Mouse (Mus musculus): Measurements from ENCODE around the gene Pola2. TPM values are rescaled to one million over a fixed set of nuclear protein-coding genes. Genes with fewer than 3 reads are reported as not detected.

Pola2 gene
- polyA plus RNA-seq, 1 experiment: 115 TPM

DNA sequence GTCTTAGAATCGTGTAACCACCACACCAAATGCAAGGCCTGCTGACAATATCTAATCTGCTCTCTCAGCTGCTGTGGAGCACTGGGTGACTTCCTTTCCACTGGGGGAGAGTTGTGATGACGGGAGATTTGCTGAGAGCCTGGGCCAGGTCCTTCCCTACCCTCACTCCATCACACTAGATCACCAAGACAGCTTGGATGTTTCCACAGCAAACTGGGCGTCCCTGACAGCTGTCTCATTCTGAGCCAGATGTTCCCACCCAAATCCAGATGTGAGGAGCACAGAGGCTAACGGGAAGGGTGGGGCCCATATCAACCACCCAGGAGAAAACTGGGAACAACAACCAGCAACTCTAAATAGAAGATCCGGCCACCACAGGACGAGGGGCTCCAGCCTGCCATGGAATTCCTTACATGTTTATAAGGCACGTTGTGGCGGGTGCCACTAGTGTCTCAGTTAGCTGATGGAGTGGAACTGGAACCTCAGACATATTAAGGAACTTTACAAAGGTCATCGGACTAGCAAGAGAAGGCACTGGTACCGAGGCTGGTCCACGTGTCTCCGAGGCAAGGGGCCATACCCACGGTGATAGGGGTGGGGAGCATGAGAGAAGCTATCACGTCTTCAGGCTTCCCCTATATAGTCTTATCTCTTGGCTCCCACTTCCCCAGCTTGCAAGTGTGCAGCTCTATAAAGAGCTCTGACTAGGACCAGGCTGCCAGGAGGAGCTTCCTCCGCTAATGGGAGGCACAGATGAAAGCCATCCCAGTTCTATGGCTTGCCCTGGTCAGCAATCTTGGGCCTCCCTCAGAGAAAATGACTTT is 41.7 kb downstream of the Pola2 start:
- WGBS: 81% methylated on average over 15 of the region's 15 CpGs
- Histone ChIP-seq H3K27me3 (ENCODE audit: control insufficient read depth, insufficient read depth, low read length) (no peaks in the 10 kb centered on the region), H3K36me3 (ENCODE audit: control insufficient read depth, insufficient read depth, low read length) (no peaks in the 10 kb centered on the region), H3K27ac (ENCODE audit: control insufficient read depth, insufficient read depth, low read length) (no peak overlapping the region), H3K4me3 (ENCODE audit: control insufficient read depth, insufficient read depth, low read length) (no peak overlapping the region), H3K4me1 (replicated peaks; ENCODE audit: control insufficient read depth, insufficient read depth, low read length) (peaks cover 18% of the 10 kb centered on the region)
- TF ChIP-seq CTCF (IDR thresholded peaks at IDR 0.05; ENCODE audit: borderline replicate concordance, control insufficient read depth, extremely low read depth, insufficient read depth, low read length, poor library complexity) (no peak), POLR2A (IDR thresholded peaks at IDR 0.05; ENCODE audit: control insufficient read depth, extremely low read depth, insufficient read depth, low read length, poor library complexity) (no peak)
- DNase-seq: no peak

DNA sequence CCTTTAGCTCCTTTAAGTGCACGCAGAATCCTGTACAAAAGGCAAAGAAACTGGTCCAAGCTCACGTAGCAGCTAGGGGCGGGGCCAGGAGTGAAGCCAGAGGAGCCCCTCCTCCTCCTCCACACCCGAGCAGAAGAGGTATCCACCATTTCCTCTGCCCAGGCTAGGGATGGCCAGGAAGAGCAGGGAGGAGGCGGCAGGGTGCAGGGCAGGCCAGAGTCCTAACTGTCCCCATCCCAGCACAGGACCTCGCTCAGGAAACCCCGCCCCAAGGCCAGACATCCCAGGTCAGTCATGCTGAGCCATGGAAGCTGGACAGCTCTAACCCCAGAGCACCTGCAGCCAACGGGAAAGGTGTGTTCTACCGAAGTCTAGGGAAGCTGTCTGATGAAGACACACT is 42.3 kb downstream of the Pola2 start:
- no peak for DNase-seq
- Histone ChIP-seq H3K27me3 (ENCODE audit: control insufficient read depth, insufficient read depth, low read length) (no peaks in the 10 kb centered on the region), H3K27ac (ENCODE audit: control insufficient read depth, insufficient read depth, low read length) (no peak overlapping the region), H3K4me3 (ENCODE audit: control insufficient read depth, insufficient read depth, low read length) (no peak overlapping the region), H3K36me3 (ENCODE audit: control insufficient read depth, insufficient read depth, low read length) (no peaks in the 10 kb centered on the region), H3K4me1 (replicated peaks; ENCODE audit: control insufficient read depth, insufficient read depth, low read length) (peaks cover 14% of the 10 kb centered on the region)
- TF ChIP-seq POLR2A (IDR thresholded peaks at IDR 0.05; ENCODE audit: control insufficient read depth, extremely low read depth, insufficient read depth, low read length, poor library complexity) (no peak), CTCF (IDR thresholded peaks at IDR 0.05; ENCODE audit: borderline replicate concordance, control insufficient read depth, extremely low read depth, insufficient read depth, low read length, poor library complexity) (no peak)
- WGBS: 60% methylated on average over 9 of the region's 9 CpGs

DNA sequence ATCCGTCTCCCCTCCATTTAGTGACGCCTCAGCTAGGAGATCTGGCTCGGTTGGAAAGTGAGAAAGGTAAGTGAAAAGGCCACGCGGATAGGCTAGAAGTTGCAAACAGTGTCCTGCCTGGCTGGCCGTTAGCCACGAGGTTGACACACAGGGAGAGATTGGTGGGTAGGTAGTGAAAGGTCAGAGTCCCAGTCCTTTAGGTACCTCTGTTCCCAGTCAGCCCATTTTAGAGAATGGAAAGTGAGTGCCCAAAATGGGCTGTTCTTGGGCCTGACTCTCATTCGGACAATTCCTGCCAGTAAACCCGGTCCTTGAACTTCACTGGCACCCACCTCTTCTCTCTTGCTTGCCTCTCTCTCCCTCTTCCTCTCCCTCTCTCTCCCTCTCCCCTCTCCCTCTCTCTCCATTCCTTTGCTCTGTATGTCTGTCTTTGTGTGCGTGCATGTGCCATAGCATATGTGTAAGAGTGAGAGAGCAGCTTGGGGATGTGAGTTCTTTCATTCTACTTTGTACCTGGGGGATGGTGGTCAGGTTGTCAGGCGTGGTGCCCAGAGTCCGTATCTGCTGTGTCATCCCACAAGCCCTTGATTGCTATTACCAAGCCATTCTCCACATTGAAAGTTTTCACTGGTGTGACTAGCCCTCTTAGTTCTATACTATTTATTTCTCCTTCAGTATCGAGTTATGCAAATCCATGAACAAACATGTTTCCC is 50.8 kb downstream of the Pola2 start, which contains the start of gene Dpf2:
Gene Dpf2, minus strand, starts transcription at position 4 of the 713 bp plus-strand sequence.
- no peaks in the 10 kb centered on the region for H3K36me3 ChIP-seq (ENCODE audit: control insufficient read depth, insufficient read depth, low read length)
- H3K27ac ChIP-seq (ENCODE audit: control insufficient read depth, insufficient read depth, low read length): no peak within 1 kb of the TSS
- no peaks in the 10 kb centered on the region for H3K27me3 ChIP-seq (ENCODE audit: control insufficient read depth, insufficient read depth, low read length)
- peak within 1 kb of the TSS; percentile 72 for H3K4me3 ChIP-seq (ENCODE audit: control insufficient read depth, insufficient read depth, low read length)
- H3K4me1 ChIP-seq (replicated peaks; ENCODE audit: control insufficient read depth, insufficient read depth, low read length): peaks cover 19% of the 10 kb centered on the region
- TF ChIP-seq CTCF (IDR thresholded peaks at IDR 0.05; ENCODE audit: borderline replicate concordance, control insufficient read depth, extremely low read depth, insufficient read depth, low read length, poor library complexity) (no peak), POLR2A (IDR thresholded peaks at IDR 0.05; ENCODE audit: control insufficient read depth, extremely low read depth, insufficient read depth, low read length, poor library complexity) (no peak)
- no peak for DNase-seq
- WGBS: 8% methylated on average over 13 of the region's 13 CpGs

DNA sequence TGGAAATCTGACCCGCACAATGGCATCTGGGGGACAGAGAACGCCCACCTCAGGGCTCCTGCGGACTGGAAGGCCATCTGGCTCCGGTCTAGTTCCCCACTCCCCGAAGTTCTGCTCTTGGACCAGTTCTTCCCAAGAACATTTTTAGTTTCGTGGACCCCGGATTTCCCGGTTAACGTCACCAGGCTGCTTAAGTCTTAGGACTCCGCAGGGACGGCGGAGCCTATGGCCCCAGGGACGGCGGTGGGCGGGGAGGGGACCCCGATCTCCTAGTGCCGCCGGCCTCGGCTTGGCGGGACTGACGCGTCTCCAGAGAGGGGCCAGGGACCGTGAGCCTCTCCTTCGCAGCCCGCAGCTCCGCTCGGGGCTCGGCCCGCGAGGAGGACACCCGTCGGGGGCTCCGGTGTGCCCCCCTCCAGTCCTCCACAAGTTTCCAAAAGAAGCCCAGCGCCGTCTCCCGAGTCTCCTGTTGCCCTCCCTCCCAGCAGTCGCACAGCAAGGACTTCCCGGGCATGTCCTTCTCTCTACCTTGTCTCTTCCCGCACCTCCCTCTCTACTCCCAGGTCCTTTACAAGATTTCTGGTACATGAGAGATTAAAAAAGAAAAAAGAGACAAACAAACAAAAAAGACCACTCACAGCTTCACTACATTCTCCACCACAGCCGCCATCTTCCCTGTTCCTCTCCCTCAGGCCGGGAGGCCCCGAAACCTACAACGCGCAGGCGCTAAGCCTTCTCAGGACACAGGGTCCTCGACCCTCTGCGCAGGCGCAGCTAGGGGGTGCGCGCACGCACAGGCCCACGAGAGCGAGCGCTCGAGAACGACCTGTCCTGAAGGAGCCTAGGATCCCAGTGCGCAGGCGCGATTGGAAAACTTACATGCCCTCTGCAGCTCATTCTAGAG is 51.6 kb downstream of the Pola2 start:
- WGBS: under 1% methylated on average over 59 of the region's 59 CpGs
- Histone ChIP-seq H3K4me3 (ENCODE audit: control insufficient read depth, insufficient read depth, low read length) (peak overlapping the region; percentile 72), H3K36me3 (ENCODE audit: control insufficient read depth, insufficient read depth, low read length) (no peaks in the 10 kb centered on the region), H3K27ac (ENCODE audit: control insufficient read depth, insufficient read depth, low read length) (no peak overlapping the region), H3K4me1 (replicated peaks; ENCODE audit: control insufficient read depth, insufficient read depth, low read length) (peaks cover 19% of the 10 kb centered on the region), H3K27me3 (ENCODE audit: control insufficient read depth, insufficient read depth, low read length) (no peaks in the 10 kb centered on the region)
- peak; percentile 99 for DNase-seq
- TF ChIP-seq POLR2A (IDR thresholded peaks at IDR 0.05; ENCODE audit: control insufficient read depth, extremely low read depth, insufficient read depth, low read length, poor library complexity) (peak; percentile 88), CTCF (IDR thresholded peaks at IDR 0.05; ENCODE audit: borderline replicate concordance, control insufficient read depth, extremely low read depth, insufficient read depth, low read length, poor library complexity) (0 out of 2 replicates have a peak, but pooled peaks have one; percentile 42)

DNA sequence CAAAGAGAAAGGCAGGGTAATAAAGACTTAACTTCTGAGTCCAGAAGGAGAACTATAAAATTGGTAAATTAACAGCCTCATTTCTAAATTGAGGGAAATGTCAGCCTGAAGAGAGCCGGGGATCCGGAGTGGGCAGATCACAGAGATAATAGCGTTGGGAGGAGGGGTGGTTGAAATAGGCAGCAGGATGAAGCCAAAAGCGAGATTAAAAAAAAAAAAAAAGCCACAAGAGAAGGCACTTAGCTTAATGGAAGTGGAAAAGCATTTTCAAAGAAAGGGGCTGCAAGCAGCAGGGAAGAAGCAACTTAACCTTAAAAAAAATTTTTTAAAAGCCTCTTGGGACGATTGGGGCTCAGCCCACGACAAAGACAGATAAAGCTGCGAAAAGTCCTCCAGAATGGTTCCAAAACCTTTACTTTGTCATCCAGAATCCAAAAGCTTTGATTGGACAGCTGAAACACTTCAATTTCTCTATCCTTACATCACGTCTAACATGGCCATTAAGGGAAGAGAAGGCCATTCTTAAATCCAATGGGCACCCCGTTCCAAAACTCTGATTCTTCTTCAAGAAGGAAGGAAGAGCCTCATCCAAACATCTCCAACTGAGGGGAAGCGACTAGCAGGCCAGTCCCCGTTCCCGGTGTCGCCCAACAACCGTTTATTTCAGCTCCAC is 52.4 kb downstream of the Pola2 start:
- TF ChIP-seq POLR2A (IDR thresholded peaks at IDR 0.05; ENCODE audit: control insufficient read depth, extremely low read depth, insufficient read depth, low read length, poor library complexity) (no peak), CTCF (IDR thresholded peaks at IDR 0.05; ENCODE audit: borderline replicate concordance, control insufficient read depth, extremely low read depth, insufficient read depth, low read length, poor library complexity) (no peak)
- peak overlapping the region; percentile 72 for H3K4me3 ChIP-seq (ENCODE audit: control insufficient read depth, insufficient read depth, low read length)
- no peaks in the 10 kb centered on the region for H3K27me3 ChIP-seq (ENCODE audit: control insufficient read depth, insufficient read depth, low read length)
- WGBS: 1% methylated on average over 14 of the region's 14 CpGs
- peaks cover 19% of the 10 kb centered on the region for H3K4me1 ChIP-seq (replicated peaks; ENCODE audit: control insufficient read depth, insufficient read depth, low read length)
- peaks cover 5% of the 10 kb centered on the region for H3K36me3 ChIP-seq (ENCODE audit: control insufficient read depth, insufficient read depth, low read length)
- no peak overlapping the region for H3K27ac ChIP-seq (ENCODE audit: control insufficient read depth, insufficient read depth, low read length)
- no peak for DNase-seq

Measured in thymus, adult 2 months (tissue).